Mouse (Mus musculus) liver, adult (tissue): ENCODE results near the gene Gm49394.

Experiments used
- GATA4 ChIP-seq: IDR thresholded peaks from 2 replicates; pipeline ENCODE4 v1.6.1; 2014; ENCODE audit warnings: mild to moderate bottlenecking, low read length; ENCODE audit not compliant: insufficient replicate concordance

Gene Gm49394

DNA sequence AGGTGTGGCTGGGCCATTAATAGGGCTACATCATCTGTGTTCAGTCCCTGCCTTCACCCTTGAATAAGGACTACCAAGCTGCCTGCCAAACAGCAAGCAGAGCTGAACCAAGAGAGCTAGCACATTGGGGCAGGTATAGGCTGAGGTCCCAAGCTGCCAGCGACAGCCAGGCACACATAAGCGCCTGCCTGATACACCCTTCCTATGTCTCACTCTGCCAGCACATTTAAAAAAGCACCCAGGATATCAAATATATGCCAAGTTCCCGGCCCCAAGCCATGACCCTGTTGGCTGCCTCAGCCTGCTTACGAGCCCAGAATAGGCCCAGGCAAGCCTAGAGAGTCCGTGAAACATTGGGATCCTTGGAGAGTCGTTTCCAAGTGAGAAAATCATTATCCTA lies 39.9 kb downstream of the Gm49394 start:
- no peak for TF ChIP-seq GATA4

DNA sequence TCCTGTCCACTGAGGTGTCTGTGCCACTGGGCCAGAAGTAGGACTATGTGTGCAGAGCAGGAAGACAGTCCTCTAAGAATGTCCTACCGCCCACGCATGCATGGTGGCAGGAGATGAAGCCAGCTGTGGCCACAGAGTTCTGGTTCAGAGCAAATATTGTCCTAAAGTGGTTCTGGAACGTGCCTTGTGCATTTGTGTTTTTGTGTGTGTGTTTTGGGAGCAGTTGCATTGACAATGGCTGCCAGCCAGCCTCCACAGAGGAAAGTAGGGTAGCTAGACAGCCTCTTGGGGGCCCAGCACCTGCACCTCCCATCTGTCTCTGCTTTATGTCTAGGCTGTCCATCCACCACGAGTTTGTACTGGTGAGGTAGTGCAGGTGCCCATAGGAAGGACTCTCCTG lies 47.6 kb downstream of the Gm49394 start:
- no peak for TF ChIP-seq GATA4

DNA sequence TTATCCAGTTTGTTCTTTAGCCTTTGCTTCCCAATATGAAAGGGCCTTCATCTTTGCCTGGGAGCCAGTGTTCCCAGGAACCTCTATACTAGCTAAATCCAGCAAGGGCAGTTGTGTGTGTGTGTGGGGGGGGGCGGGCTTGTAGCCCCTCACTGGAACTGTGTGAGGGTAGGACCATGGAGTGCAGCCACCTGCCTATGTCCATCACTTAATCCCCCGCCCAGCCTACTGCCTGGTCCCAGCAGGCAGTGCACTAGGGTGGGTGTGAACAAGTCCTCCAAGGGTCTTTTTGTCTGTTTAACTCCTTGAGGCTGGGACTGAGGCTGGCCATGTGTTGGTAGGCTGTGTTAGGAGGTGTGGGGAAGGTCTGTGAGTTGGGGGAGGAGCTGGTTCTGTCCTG lies 56.7 kb downstream of the Gm49394 start:
- no peak for TF ChIP-seq GATA4

DNA sequence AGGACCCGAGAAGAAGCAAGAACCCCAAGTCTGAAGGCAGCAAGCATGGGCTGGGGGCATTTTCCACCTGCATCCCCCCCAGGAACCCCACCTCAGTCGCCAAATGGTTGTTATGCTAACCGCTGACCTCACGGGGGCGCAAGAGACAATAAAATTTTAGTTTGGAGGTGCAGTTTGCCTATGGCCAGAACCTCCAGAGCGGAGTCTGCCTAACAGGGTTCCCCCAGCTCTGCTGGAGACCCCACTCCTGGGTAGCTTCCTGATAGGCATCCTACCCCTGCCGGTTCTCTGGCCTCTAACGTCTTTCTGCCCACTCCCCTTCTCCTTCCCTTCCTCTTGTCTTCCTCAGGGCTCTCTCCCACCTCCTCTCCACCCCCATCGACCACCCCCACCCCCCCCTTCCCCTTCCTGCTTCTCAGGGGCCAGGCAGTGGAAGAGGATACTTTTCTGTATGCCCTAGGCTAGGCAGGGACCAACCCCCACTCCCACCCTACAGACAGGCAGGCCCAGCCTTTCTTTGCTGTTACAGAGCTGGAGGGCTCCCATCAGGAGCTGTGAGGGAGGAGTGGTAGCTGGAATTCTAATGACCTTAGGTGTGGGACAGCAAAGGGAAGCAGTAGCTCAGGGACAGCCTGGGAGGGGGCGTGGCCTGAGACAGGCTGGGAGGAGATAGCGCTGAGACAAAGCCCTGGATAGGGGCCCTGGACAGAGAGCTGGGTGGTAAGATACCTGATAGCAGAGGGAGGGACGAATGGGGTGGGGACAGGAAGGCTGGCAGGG lies 58.9 kb downstream of the Gm49394 start:
- no peak for TF ChIP-seq GATA4

DNA sequence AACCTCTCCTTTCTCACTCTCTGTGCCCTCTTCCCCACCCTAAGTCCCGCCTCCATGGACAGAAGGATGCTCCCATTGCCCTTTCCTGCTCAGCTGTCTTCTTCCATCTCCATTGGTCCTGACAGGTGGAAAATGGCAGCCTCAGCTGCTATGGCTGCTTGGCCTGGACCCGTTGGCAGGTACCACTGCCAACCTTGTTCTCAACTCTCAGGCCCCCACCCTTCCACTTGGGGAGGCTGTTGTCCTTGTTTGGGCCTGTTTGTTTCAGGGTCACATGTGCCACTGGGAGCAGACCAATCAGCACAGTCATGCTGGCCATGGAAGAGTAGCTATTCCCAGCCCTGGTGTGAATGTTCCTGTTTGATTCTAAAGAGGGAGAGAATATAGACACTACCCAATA lies 68.8 kb downstream of the Gm49394 start:
- TF ChIP-seq GATA4, result no peak
